Mouse (Mus musculus): ENCODE data around the gene Brix1. TPM values are rescaled to one million over a fixed set of nuclear protein-coding genes. Genes with fewer than 3 reads are reported as not detected.
A peak's percentile ranks its signal among the peaks of the same experiment; 100 is the strongest.

The Brix1 gene
- total and polyA plus RNA-seq, 3 experiments: 25.3 to 354 (median 93.4) TPM

- H3K27ac ChIP-seq (ENCODE audit: insufficient read depth, low read depth): no peak overlapping the region
- H3K4me2 ChIP-seq (ENCODE audit: insufficient read depth, low read depth, poor library complexity, severe bottlenecking): no peak overlapping the region
These were observed 20.4 kb upstream of the Brix1 start for GRCm38 (mm10) chr15:10506099-10506498.

GRCm38 (mm10) chr15:10500838-10501719 lies 15.3 kb upstream of the Brix1 start:
- Histone ChIP-seq H3K9ac (ENCODE audit: insufficient read depth, low read depth) (no peak overlapping the region), H3K36me3 (replicated peaks in 1 of 2; ENCODE audit: control insufficient read depth in 1 of 2, insufficient read depth in 1 of 2, low read length in 1 of 2) (peaks cover 4 to 20% of the 10 kb centered on the region in 2 experiments), H3K27me3 (replicated peaks) (no peaks in the 10 kb centered on the region), H3K9me3 (replicated peaks; ENCODE audit: low read length) (no peaks in the 10 kb centered on the region), H3K79me2 (replicated peaks; ENCODE audit: control insufficient read depth, extremely low read depth, insufficient read depth, poor library complexity, severe bottlenecking) (no peaks in the 10 kb centered on the region), H3K4me1 (ENCODE audit: control insufficient read depth in 1 of 2, insufficient read depth in 2 of 2) (no peaks in the 10 kb centered on the region), H3K4me3 (replicated peaks in 1 of 3; ENCODE audit: low read depth in 2 of 3, low read length in 2 of 3, poor library complexity in 1 of 3) (no peak overlapping the region), H3K27ac (ENCODE audit: insufficient read depth, low read depth) (no peak overlapping the region), H3K4me2 (ENCODE audit: insufficient read depth, low read depth, poor library complexity, severe bottlenecking) (no peak overlapping the region)
- dilution Hi-C loops (cut with MboI; ENCODE audit: extremely low pct_ligation_motif_present, extremely low pct_unique_long_range_greater_than_20kb, low sequenced_read_pairs) (no loop called here), in situ Hi-C loops (cut with MboI; ENCODE audit: low pct_ligation_motif_present, low pct_unique_long_range_greater_than_20kb, low sequenced_read_pairs) (loop anchor here (5.0 kb wide), 1 partner anchor 401 kb away; no protein-coding TSS in a partner anchor)
- DNase-seq (ENCODE audit: extremely low read depth): peak; percentile 50
- TF ChIP-seq USF2 (conservative IDR thresholded peaks at IDR 0.05; ENCODE audit: low read depth, low read length): no peak
- no peak for TF ChIP-seq KAT2A (IDR thresholded peaks at IDR 0.05; ENCODE audit: insufficient replicate concordance, low read length)
- TF ChIP-seq E2F4 (IDR thresholded peaks at IDR 0.05; ENCODE audit: insufficient replicate concordance, low read depth, low read length): no peak
- no peak for TF ChIP-seq POLR2A (IDR thresholded peaks at IDR 0.05; ENCODE audit: low read depth, low read length)
- no peak for TF ChIP-seq ZMIZ1 (IDR thresholded peaks at IDR 0.05; ENCODE audit: low read depth, low read length)
- TF ChIP-seq SIN3A (IDR thresholded peaks at IDR 0.05; ENCODE audit: low read length): no peak
- no peak for TF ChIP-seq POLR2AphosphoS2 (IDR thresholded peaks at IDR 0.05; ENCODE audit: low read depth, low read length)
- TF ChIP-seq ZC3H11A (IDR thresholded peaks at IDR 0.05; ENCODE audit: low read depth, low read length): peak; percentile 38
- TF ChIP-seq NELFE (IDR thresholded peaks at IDR 0.05; ENCODE audit: low read depth, low read length): no peak
- TF ChIP-seq MEF2A (IDR thresholded peaks at IDR 0.05; ENCODE audit: borderline replicate concordance, low read depth, low read length): no peak
- TF ChIP-seq MXI1 (IDR thresholded peaks at IDR 0.05; ENCODE audit: low read depth, low read length): no peak
- TF ChIP-seq RAD21 (IDR thresholded peaks at IDR 0.05; ENCODE audit: low read depth, low read length): peak; percentile 89
- no peak for TF ChIP-seq NRF1 (IDR thresholded peaks at IDR 0.05; ENCODE audit: low read depth, low read length)
- no peak for TF ChIP-seq EP300 (IDR thresholded peaks at IDR 0.05; ENCODE audit: low read length)
- peak; percentile 86 for TF ChIP-seq SMC3 (IDR thresholded peaks at IDR 0.05; ENCODE audit: low read depth, low read length)
- peak; percentile 62 to 88; a peak in 3 of 4 replicates for TF ChIP-seq CTCF (conservative IDR thresholded peaks at IDR 0.05 in 1 of 2, IDR thresholded peaks at IDR 0.05 in 1 of 2; ENCODE audit: low read depth in 2 of 2, low read length in 2 of 2)
- no peak for TF ChIP-seq TCF12 (IDR thresholded peaks at IDR 0.05; ENCODE audit: low read depth, low read length)
- TF ChIP-seq UBTF (IDR thresholded peaks at IDR 0.05; ENCODE audit: low read depth, low read length): no peak
- no peak for TF ChIP-seq CHD1 (IDR thresholded peaks at IDR 0.05; ENCODE audit: low read depth, low read length)
- TF ChIP-seq USF1 (IDR thresholded peaks at IDR 0.05; ENCODE audit: low read depth, low read length): no peak
- no peak for TF ChIP-seq HCFC1 (IDR thresholded peaks at IDR 0.05; ENCODE audit: low read depth, low read length)

More at GRCm38 (mm10) chr15:10506099-10506498, 20.4 kb upstream of the Brix1 start:
- H3K9me3 ChIP-seq (replicated peaks; ENCODE audit: low read length): no peaks in the 10 kb centered on the region
- H3K27me3 ChIP-seq (replicated peaks): no peaks in the 10 kb centered on the region
- in situ Hi-C loops (cut with MboI; ENCODE audit: low pct_ligation_motif_present, low pct_unique_long_range_greater_than_20kb, low sequenced_read_pairs): no loop called here
- no peak overlapping the region for H3K4me3 ChIP-seq (replicated peaks in 1 of 3; ENCODE audit: low read depth in 2 of 3, low read length in 2 of 3, poor library complexity in 1 of 3)
- dilution Hi-C loops (cut with MboI; ENCODE audit: extremely low pct_ligation_motif_present, extremely low pct_unique_long_range_greater_than_20kb, low sequenced_read_pairs): no loop called here
- H3K4me1 ChIP-seq (ENCODE audit: control insufficient read depth in 1 of 2, insufficient read depth in 2 of 2): no peaks in the 10 kb centered on the region
- H3K36me3 ChIP-seq (replicated peaks in 1 of 2; ENCODE audit: control insufficient read depth in 1 of 2, insufficient read depth in 1 of 2, low read length in 1 of 2): no peaks in the 10 kb centered on the region
- DNase-seq (ENCODE audit: extremely low read depth): no peak
- TF ChIP-seq GABPA (IDR thresholded peaks at IDR 0.05; ENCODE audit: insufficient replicate concordance, low read depth, low read length): no peak
- TF ChIP-seq RCOR1 (conservative IDR thresholded peaks at IDR 0.05; ENCODE audit: low read depth, low read length): no peak
- TF ChIP-seq POLR2AphosphoS2 (IDR thresholded peaks at IDR 0.05; ENCODE audit: low read depth, low read length): no peak
- TF ChIP-seq IRF4 (IDR thresholded peaks at IDR 0.05; ENCODE audit: low read depth, low read length): no peak
- TF ChIP-seq SMC3 (IDR thresholded peaks at IDR 0.05; ENCODE audit: low read depth, low read length): no peak
- TF ChIP-seq ZKSCAN1 (IDR thresholded peaks at IDR 0.05; ENCODE audit: borderline replicate concordance, low read depth, low read length): no peak
- TF ChIP-seq MEF2A (IDR thresholded peaks at IDR 0.05; ENCODE audit: borderline replicate concordance, low read depth, low read length): no peak
- no peak for TF ChIP-seq JUN (IDR thresholded peaks at IDR 0.05; ENCODE audit: insufficient read depth, low read depth, low read length)
- TF ChIP-seq USF2 (conservative IDR thresholded peaks at IDR 0.05; ENCODE audit: low read depth, low read length): no peak
- no peak overlapping the region for H3K9ac ChIP-seq (ENCODE audit: insufficient read depth, low read depth)
- no peaks in the 10 kb centered on the region for H3K79me2 ChIP-seq (replicated peaks; ENCODE audit: control insufficient read depth, extremely low read depth, insufficient read depth, poor library complexity, severe bottlenecking)
